Mouse (Mus musculus) left cerebral cortex, adult 8-10 months (tissue): ENCODE data around the gene Pcyt2. TPM values are rescaled to one million over a fixed set of nuclear protein-coding genes. Genes with fewer than 3 reads are reported as not detected.

Source experiments
- DNase-seq, 2 experiments: peaks; one replicate each; pipeline ENCODE4 v3.0.0; 2022; ENCODE audit warnings: low spot score in 2 of 2
- total RNA-seq, 4 experiments: library from RNA; stranded (reverse); gene quantifications; 2 replicates each; pipeline ENCODE4 v1.2.4; 2022

Pcyt2 gene
- total RNA-seq, 4 experiments from 2014 or later: 109 to 140 (median 124) TPM

GRCm38 (mm10) chr11:120633520-120634343 lies 16.0 kb upstream of the Pcyt2 start, which contains the start of gene Mafg:
Mafg (minus strand) TSS chr11:120633600.
- DNase-seq: peak; percentile 77 to 93

- DNase-seq: peak in 1 of 2 experiments; percentile 45
Measured at GRCm38 (mm10) chr11:120632559-120633519, 15.1 kb upstream of the Pcyt2 start.

GRCm38 (mm10) chr11:120631726-120632448 lies 14.2 kb upstream of the Pcyt2 start:
- DNase-seq: no peak

GRCm38 (mm10) chr11:120630881-120631725 lies 13.4 kb upstream of the Pcyt2 start:
- DNase-seq: no peak

GRCm38 (mm10) chr11:120630401-120630871 lies 12.7 kb upstream of the Pcyt2 start:
- DNase-seq: no peak

GRCm38 (mm10) chr11:120629911-120630310 lies 12.2 kb upstream of the Pcyt2 start:
- DNase-seq: no peak

- no peak for DNase-seq
Measured at GRCm38 (mm10) chr11:120629341-120629730, 11.6 kb upstream of the Pcyt2 start.

- no peak for DNase-seq
Measured at GRCm38 (mm10) chr11:120628601-120629340, 11.0 kb upstream of the Pcyt2 start.

GRCm38 (mm10) chr11:120627468-120628300 lies 9.9 kb upstream of the Pcyt2 start:
- no peak for DNase-seq

- no peak for DNase-seq
Measured at GRCm38 (mm10) chr11:120626785-120627467, 9.2 kb upstream of the Pcyt2 start.

- DNase-seq: no peak
Measured at GRCm38 (mm10) chr11:120625152-120625775, 7.5 kb upstream of the Pcyt2 start, which contains the start of gene Sirt7. Sirt7 (minus strand) TSS chr11:120625240.

GRCm38 (mm10) chr11:120624680-120625111 lies 7.0 kb upstream of the Pcyt2 start:
- peak; percentile 66 to 76 for DNase-seq

- no peak for DNase-seq
Measured at GRCm38 (mm10) chr11:120623961-120624679, 6.4 kb upstream of the Pcyt2 start.

GRCm38 (mm10) chr11:120622805-120623204 lies 5.1 kb upstream of the Pcyt2 start:
- DNase-seq: no peak

GRCm38 (mm10) chr11:120620195-120620594 lies 2.5 kb upstream of the Pcyt2 start:
- no peak for DNase-seq

- no peak for DNase-seq
Measured at GRCm38 (mm10) chr11:120618619-120619535, 1.1 kb upstream of the Pcyt2 start.
